Mouse (Mus musculus): ENCODE measurements around the gene Gm11639.

- TF ChIP-seq CTCF (IDR thresholded peaks at IDR 0.05 in 2 of 3, conservative IDR thresholded peaks at IDR 0.05 in 1 of 3; ENCODE audit: control insufficient read depth in 1 of 3, insufficient read depth in 1 of 3, low read depth in 2 of 3, low read length in 3 of 3, poor library complexity in 1 of 3, severe bottlenecking in 1 of 3) (no peak), POLR2A (IDR thresholded peaks at IDR 0.05; ENCODE audit: control insufficient read depth in 1 of 2, insufficient read depth in 1 of 2, low read depth in 1 of 2, low read length in 2 of 2, poor library complexity in 1 of 2) (no peak)
These were observed 464.3 kb downstream of the Gm11639 start for GRCm38 (mm10) chr11:105149766-105150165.

Data from MEL (cell line).